Mouse (Mus musculus): ENCODE measurements around the gene Syn1. TPM values are rescaled to one million over a fixed set of nuclear protein-coding genes. Genes with fewer than 3 reads are reported as not detected.
A peak's percentile ranks its signal among the peaks of the same experiment; 100 is the strongest.

The Syn1 gene
- total RNA-seq, 1 experiment, result 1.6 TPM

- TF ChIP-seq MAFK (IDR thresholded peaks at IDR 0.05; ENCODE audit: insufficient read depth, low read depth, low read length) (no peak), CHD2 (IDR thresholded peaks at IDR 0.05; ENCODE audit: low read depth, low read length) (no peak), HCFC1 (IDR thresholded peaks at IDR 0.05; ENCODE audit: borderline replicate concordance, insufficient read depth, low read length) (no peak), ZC3H11A (IDR thresholded peaks at IDR 0.05; ENCODE audit: borderline replicate concordance, low read depth, low read length) (0 out of 2 replicates have a peak, but pooled peaks have one; percentile 9), ZNF384 (IDR thresholded peaks at IDR 0.05; ENCODE audit: low read depth, low read length) (no peak)
- H3K4me1 ChIP-seq (ENCODE audit: control insufficient read depth in 2 of 2, insufficient read depth in 2 of 2, low read length in 2 of 2, poor library complexity in 1 of 2), result no peaks in the 10 kb centered on the region
- peak overlapping the region; percentile 45; the same call in 1 of the 2 replicates for H3K27ac ChIP-seq (ENCODE audit: insufficient read depth, low read depth, low read length, poor library complexity, severe bottlenecking)
- H3K4me3 ChIP-seq (ENCODE audit: insufficient read depth in 1 of 2, low read depth in 1 of 2, low read length in 2 of 2, poor library complexity in 1 of 2, severe bottlenecking in 1 of 2), result peak overlapping the region; percentile 58 to 78
- DNase-seq (ENCODE audit: low read depth, low spot score), result peak; percentile 83
- in situ Hi-C loops (cut with MboI; ENCODE audit: low sequenced_read_pairs in 2 of 2, unreplicated experiment in 2 of 2), result no loop called here
- H3K9ac ChIP-seq (ENCODE audit: insufficient read depth, low read depth, low read length, poor library complexity, severe bottlenecking), result peak overlapping the region; percentile 74; the same call in 1 of the 2 replicates
- no peaks in the 10 kb centered on the region for H3K9me3 ChIP-seq (ENCODE audit: control insufficient read depth, insufficient read depth, low read depth, low read length)
- H3K36me3 ChIP-seq (ENCODE audit: control insufficient read depth, insufficient read depth, low read length, poor library complexity, severe bottlenecking), result no peaks in the 10 kb centered on the region
Observed at GRCm38 (mm10) chrX:20819204-20819628, 101.6 kb downstream of the Syn1 start.

GRCm38 (mm10) chrX:20816974-20817373, 103.8 kb downstream of the Syn1 start:
- Histone ChIP-seq H3K36me3 (ENCODE audit: control insufficient read depth, insufficient read depth, low read length, poor library complexity, severe bottlenecking) (no peaks in the 10 kb centered on the region), H3K9ac (ENCODE audit: insufficient read depth, low read depth, low read length, poor library complexity, severe bottlenecking) (no peak overlapping the region), H3K4me3 (ENCODE audit: insufficient read depth in 1 of 2, low read depth in 1 of 2, low read length in 2 of 2, poor library complexity in 1 of 2, severe bottlenecking in 1 of 2) (no peak overlapping the region), H3K4me1 (ENCODE audit: control insufficient read depth in 2 of 2, insufficient read depth in 2 of 2, low read length in 2 of 2, poor library complexity in 1 of 2) (no peaks in the 10 kb centered on the region), H3K9me3 (ENCODE audit: control insufficient read depth, insufficient read depth, low read depth, low read length) (no peaks in the 10 kb centered on the region), H3K27ac (ENCODE audit: insufficient read depth, low read depth, low read length, poor library complexity, severe bottlenecking) (no peak overlapping the region)
- DNase-seq (ENCODE audit: low read depth, low spot score), result no peak
- TF ChIP-seq CHD2 (IDR thresholded peaks at IDR 0.05; ENCODE audit: low read depth, low read length) (no peak), MAFK (IDR thresholded peaks at IDR 0.05; ENCODE audit: insufficient read depth, low read depth, low read length) (no peak), ZNF384 (IDR thresholded peaks at IDR 0.05; ENCODE audit: low read depth, low read length) (no peak), ZC3H11A (IDR thresholded peaks at IDR 0.05; ENCODE audit: borderline replicate concordance, low read depth, low read length) (no peak), HCFC1 (IDR thresholded peaks at IDR 0.05; ENCODE audit: borderline replicate concordance, insufficient read depth, low read length) (no peak)
- in situ Hi-C loops (cut with MboI; ENCODE audit: low sequenced_read_pairs in 2 of 2, unreplicated experiment in 2 of 2), result no loop called here

Other genes starting within 250 kb of the Syn1 start
- 47.5 and 53.4 TPM in 2 replicates for gene Cdk16, start 233.1 kb downstream of the Syn1 start, total RNA-seq (2012; rRNA removed)
- gene Usp11, start 217.1 kb downstream of the Syn1 start, total RNA-seq (2012; rRNA removed), result 16.8 and 43.4 TPM in 2 replicates
- 81.8 and 93.1 TPM in 2 replicates for gene Araf, start 123.2 kb downstream of the Syn1 start, total RNA-seq (2012; rRNA removed)
- gene Timp1, start 50.8 kb downstream of the Syn1 start, total RNA-seq (2012; rRNA removed), result 88.4 and 130 TPM in 2 replicates
- gene Cfp, start 10.6 kb upstream of the Syn1 start, total RNA-seq (2012; rRNA removed), result 4.4 and 9.6 TPM in 2 replicates
- 8.2 and 8.4 TPM in 2 replicates for gene Elk1, start 29.6 kb upstream of the Syn1 start, total RNA-seq (2012; rRNA removed)
- gene Uxt, start 41.0 kb upstream of the Syn1 start, total RNA-seq (2012; rRNA removed), result 37.0 and 41.5 TPM in 2 replicates
- 5.1 and 5.2 TPM in 2 replicates for gene Zfp182, start 141.3 kb upstream of the Syn1 start, total RNA-seq (2012; rRNA removed)
- not detected in 2 replicates for gene Spaca5, start 147.4 kb upstream of the Syn1 start, total RNA-seq (2012; rRNA removed)
- gene Zfp300, start 168.5 kb upstream of the Syn1 start, total RNA-seq (2012; rRNA removed), result 0.79 and 0.80 TPM in 2 replicates
- not detected in 2 replicates for gene Ssxa1, start 194.8 kb upstream of the Syn1 start, total RNA-seq (2012; rRNA removed)

All from ES-E14 (cell line).